Mouse (Mus musculus) CD4-positive, CD25-positive, alpha-beta regulatory T cell, adult 4 months (primary cell): ENCODE measurements around the gene Sln. TPM values are rescaled to one million over a fixed set of nuclear protein-coding genes. Genes with fewer than 3 reads are reported as not detected.

Experiments used
- ATAC-seq: one replicate; pipeline ENCODE4 v1.8.0; 2017
- polyA plus RNA-seq, 2 experiments: library from polyadenylated mRNA; unstranded; fragments of 100-300 nt; shearing (Covaris generic); gene quantifications; one replicate each; pipeline ENCODE4 v1.2.1; 2017

Gene Sln
- not detected for polyA plus RNA-seq

DNA sequence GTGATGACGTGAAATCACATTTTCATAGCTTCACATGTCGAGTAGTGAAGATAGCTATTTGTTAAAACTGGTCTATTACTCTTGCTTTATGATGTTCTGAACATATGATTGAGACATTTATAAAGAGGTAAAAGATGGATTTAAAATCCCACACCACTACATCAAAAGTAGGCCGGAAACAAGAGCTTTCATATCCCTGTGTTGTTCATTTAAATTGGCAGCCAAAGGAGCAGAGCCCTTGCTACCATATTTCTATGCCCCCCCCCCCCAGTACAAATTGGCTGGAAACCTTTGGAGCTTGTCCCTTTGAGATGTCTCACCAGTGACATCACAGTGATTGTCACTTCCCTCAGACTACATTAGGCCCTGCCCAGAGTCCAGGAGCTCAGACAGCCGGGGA lies at the start of gene Sln:
Gene Sln, plus strand, starts transcription at position 301 of the 400 bp plus-strand sequence.
- ATAC-seq, result no peak

GRCm38 (mm10) chr9:53802921-53803320 lies 47.0 kb upstream of the Sln start:
- ATAC-seq, result peak; percentile 72

GRCm38 (mm10) chr9:53806496-53807086 lies 43.4 kb upstream of the Sln start:
- peak; percentile 81 for ATAC-seq

- ATAC-seq, result no peak
These were observed 36.5 kb upstream of the Sln start for GRCm38 (mm10) chr9:53813418-53813817.

- ATAC-seq, result peak; percentile 93
These were observed 31.2 kb upstream of the Sln start for GRCm38 (mm10) chr9:53818760-53819159.

DNA sequence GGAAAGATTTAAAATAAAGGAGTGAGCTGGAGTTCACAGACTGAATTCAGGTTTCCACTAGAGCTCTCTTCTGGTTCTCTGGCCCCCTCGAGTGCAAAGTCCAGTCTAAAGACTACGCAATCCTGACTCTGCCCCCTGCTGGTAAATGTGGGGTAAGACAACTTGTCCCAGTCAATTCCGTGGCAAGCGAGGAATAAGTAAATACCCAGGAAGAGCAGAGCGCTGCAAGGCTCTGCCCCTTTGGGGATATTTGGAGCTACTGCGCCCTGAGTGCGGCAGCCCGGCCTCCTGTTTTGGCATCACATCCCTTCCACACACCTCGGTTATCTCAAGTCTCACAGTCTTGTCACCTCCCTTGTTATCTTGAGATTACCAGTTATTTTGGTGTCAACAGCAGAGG lies 24.6 kb upstream of the Sln start:
- ATAC-seq, result no peak

GRCm38 (mm10) chr9:53829081-53829865 lies 20.7 kb upstream of the Sln start:
- ATAC-seq, result peak; percentile 51

- no peak for ATAC-seq
These were observed 20.1 kb upstream of the Sln start for GRCm38 (mm10) chr9:53829866-53830209.

GRCm38 (mm10) chr9:53835039-53835438 lies 14.9 kb upstream of the Sln start:
- ATAC-seq, result no peak

DNA sequence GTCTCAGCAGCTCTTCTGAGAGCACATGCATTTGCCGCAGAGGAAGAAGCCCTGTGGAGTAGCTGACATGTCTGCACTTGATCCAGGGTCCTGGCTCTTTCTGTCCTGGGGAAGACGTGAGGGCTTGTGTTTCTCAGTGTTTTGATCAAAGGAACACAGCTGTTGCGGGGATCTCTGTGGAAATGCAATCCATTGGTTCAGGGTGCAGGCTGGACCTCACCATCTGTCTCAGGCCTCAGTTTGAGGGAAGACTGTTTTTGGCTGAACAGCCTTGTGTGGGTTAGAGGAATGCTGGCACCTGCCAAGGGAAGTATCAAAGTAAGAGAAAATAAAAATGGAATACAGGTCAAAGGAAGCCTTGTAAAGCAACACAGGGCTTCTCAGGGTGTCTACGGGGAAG lies 14.0 kb upstream of the Sln start:
- ATAC-seq, result no peak

- no peak for ATAC-seq
These were observed 11.1 kb upstream of the Sln start for GRCm38 (mm10) chr9:53838816-53839215.

GRCm38 (mm10) chr9:53848548-53848947 lies 1.4 kb upstream of the Sln start:
- no peak for ATAC-seq

GRCm38 (mm10) chr9:53852158-53852557 lies 2.2 kb downstream of the Sln start:
- ATAC-seq, result no peak

- ATAC-seq, result no peak
These were observed 3.7 kb downstream of the Sln start for GRCm38 (mm10) chr9:53853672-53854071.

DNA sequence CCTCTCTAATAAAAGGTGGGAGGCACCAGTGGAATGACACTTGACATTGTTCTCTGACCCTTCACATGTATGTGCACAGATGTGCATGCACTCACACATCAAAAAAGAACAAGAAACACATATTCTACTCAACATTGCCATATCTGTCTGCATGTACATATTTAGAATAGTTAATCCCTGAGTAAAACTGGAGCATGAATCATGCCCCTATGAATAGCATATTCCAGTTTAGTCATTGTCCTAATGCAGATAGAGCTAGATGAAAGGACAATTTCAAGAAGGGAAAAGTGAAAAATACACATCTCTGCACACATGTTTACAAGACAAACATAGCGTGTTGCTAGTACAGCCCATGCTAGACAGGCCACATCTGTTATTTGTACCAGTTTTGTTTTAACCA lies 4.6 kb downstream of the Sln start:
- ATAC-seq, result no peak

GRCm38 (mm10) chr9:53857864-53858263 lies 7.9 kb downstream of the Sln start:
- ATAC-seq, result no peak

DNA sequence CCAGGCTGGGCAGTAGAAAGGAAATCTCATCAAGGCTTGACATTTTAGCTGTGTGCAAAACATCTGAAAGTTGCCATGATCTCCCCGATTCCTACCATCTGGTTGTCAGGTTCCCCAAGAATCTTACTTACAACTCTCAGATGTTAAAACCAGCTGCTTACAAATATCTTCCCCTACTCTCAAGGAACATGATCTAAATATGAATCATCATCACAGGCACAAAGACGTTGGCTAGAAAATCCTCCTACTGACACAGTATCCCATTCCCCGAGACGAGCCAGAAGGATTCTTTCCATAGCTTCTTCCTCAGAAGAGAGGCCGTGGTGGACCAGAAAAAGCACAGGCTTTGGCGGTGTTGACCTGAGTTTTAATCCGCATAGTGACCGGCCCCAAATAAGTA lies 23.3 kb downstream of the Sln start:
- ATAC-seq, result no peak

DNA sequence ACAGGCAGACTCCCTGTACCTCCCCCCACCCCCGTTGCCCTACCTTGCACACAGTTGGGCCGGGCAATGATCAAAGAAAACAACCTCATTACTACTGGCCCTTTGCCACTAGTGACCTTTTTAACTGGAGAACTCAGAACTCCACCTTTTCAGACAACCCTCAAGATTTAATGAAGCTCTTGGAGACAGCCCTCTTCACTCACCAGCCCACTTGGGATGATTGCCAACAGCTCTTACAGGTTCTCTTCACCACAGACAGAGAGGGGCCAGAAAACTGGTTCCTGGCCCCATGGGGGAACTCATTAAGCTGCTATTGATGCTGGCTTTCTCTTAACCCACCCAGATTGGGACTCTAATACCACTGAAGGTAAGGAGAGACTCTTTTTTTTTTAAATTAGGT lies 27.5 kb downstream of the Sln start:
- no peak for ATAC-seq

DNA sequence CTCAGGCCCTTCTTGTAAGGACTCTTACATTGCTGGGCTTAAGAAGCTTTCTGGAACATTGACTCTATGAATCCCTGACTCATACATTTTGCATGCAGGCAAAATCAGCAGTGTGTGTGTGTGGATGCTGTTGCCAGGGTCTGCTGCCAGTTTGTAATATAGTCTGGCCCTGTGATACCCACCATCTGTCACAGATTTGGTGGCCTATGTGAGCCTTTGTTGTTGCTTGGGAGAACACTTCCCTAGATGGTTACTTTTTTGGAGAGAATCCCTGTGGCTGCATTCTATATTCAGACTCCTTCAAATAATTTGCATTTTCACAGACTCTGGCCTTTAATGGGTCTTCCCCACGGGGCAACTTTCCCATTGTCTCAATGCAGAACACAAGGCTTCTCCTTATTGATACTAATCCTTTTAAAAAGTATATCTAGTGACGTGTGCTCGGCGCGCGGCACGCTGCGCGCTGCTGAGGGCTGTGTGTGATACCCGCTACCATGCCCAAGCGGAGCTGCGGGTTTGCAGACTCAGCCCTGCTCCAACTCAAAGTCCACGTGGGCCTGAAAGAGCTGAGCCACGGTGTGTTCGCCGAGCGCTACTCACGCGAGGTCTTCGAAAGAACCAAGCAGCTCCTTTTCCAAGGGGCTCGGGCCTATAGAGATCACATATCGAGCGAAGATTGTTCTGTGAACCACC lies 33.8 kb downstream of the Sln start:
- ATAC-seq, result no peak

- no peak for ATAC-seq
These were observed 40.1 kb downstream of the Sln start for GRCm38 (mm10) chr9:53890075-53890474.

- ATAC-seq, result no peak
These were observed 45.9 kb downstream of the Sln start for GRCm38 (mm10) chr9:53895827-53896226.

- no peak for ATAC-seq
These were observed 49.9 kb downstream of the Sln start for GRCm38 (mm10) chr9:53899836-53900235.

GRCm38 (mm10) chr9:53903215-53903842 lies 53.4 kb downstream of the Sln start:
- no peak for ATAC-seq
